Mouse (Mus musculus) C2C12 (cell line): Measurements from ENCODE around the gene Akr1d1. TPM values are rescaled to one million over a fixed set of nuclear protein-coding genes. Genes with fewer than 3 reads are reported as not detected.
A peak's percentile ranks its signal among the peaks of the same experiment; 100 is the strongest.

Experiments
- H3K27me3 ChIP-seq: one replicate; pipeline ENCODE4 v1.6.1; 2011; ENCODE audit not compliant: control insufficient read depth, insufficient read depth, insufficient read length
- H3K36me3 ChIP-seq: one replicate; pipeline ENCODE4 v1.6.1; 2011; ENCODE audit not compliant: control insufficient read depth, insufficient read depth
- H3K4me3 ChIP-seq: one replicate; pipeline ENCODE4 v1.5.1; 2011; ENCODE audit warnings: mild to moderate bottlenecking, control low read depth; ENCODE audit not compliant: poor library complexity, insufficient read depth, severe bottlenecking
- H3K79me2 ChIP-seq: one replicate; pipeline ENCODE4 v1.6.1; 2011; ENCODE audit not compliant: control insufficient read depth, insufficient read depth
- H3K79me3 ChIP-seq: one replicate; pipeline ENCODE4 v1.6.1; 2011; ENCODE audit warnings: low read depth, control low read depth
- H3ac ChIP-seq: one replicate; pipeline ENCODE3; 2011; ENCODE audit warnings: low read depth; ENCODE audit not compliant: control insufficient read depth, insufficient read length
- CEBPB ChIP-seq: IDR thresholded peaks from one replicate; pipeline ENCODE4 v1.6.1; 2011; ENCODE audit warnings: low read depth, mild to moderate bottlenecking, control low read depth, moderate library complexity
- CTCF ChIP-seq: IDR thresholded peaks from one replicate; pipeline ENCODE4 v1.5.1; 2011; ENCODE audit not compliant: control insufficient read depth, insufficient read depth, insufficient read length
- FOSL1 ChIP-seq: IDR thresholded peaks from one replicate; pipeline ENCODE4 v1.8.0; 2011; ENCODE audit warnings: mild to moderate bottlenecking, low read length; ENCODE audit not compliant: poor library complexity, insufficient read depth, severe bottlenecking
- MAX ChIP-seq: IDR thresholded peaks from one replicate; pipeline ENCODE4 v1.6.1; 2011; ENCODE audit warnings: mild to moderate bottlenecking, control low read depth
- MYOD1 ChIP-seq: IDR thresholded peaks from one replicate; pipeline ENCODE4 v1.6.1; 2011; ENCODE audit warnings: low read depth; ENCODE audit not compliant: control insufficient read depth, insufficient read length
- MYOG ChIP-seq: IDR thresholded peaks from one replicate; pipeline ENCODE4 v1.6.1; 2011; ENCODE audit not compliant: control insufficient read depth, insufficient read length; ENCODE audit errors: extremely low read depth
- USF1 ChIP-seq: IDR thresholded peaks from one replicate; pipeline ENCODE4 v1.6.1; 2011; ENCODE audit warnings: low read depth, mild to moderate bottlenecking, control low read depth, moderate library complexity
- polyA plus RNA-seq: library from polyadenylated mRNA; unstranded; fragments of >200 nt; fragmentation: generic; extraction: Trizol; gene quantifications from one replicate; pipeline ENCODE4 v1.2.1, GENCODE M21; 2012; ENCODE audit warnings: missing spikeins

The Akr1d1 gene
- polyA plus RNA-seq, 1 experiment = not detected

GRCm38 (mm10) chr6:37563861-37564260 is 33.9 kb downstream of the Akr1d1 start:
- H3K4me3 ChIP-seq = no peak overlapping the region
- no peaks in the 10 kb centered on the region for H3K27me3 ChIP-seq
- no peaks in the 10 kb centered on the region for H3K79me2 ChIP-seq
- H3K79me3 ChIP-seq = no peaks in the 10 kb centered on the region
- no peak for TF ChIP-seq CTCF
- no peak for TF ChIP-seq MAX
- TF ChIP-seq USF1 = no peak
- no peak for TF ChIP-seq FOSL1
- TF ChIP-seq CEBPB = no peak
- no peak for TF ChIP-seq MYOD1
- no peak for TF ChIP-seq MYOG
- H3K36me3 ChIP-seq = no peaks in the 10 kb centered on the region
- no peak overlapping the region for H3ac ChIP-seq

GRCm38 (mm10) chr6:37567363-37567762 is 37.4 kb downstream of the Akr1d1 start:
- Histone ChIP-seq H3K79me2 (no peaks in the 10 kb centered on the region), H3K4me3 (no peak overlapping the region), H3ac (no peak overlapping the region), H3K36me3 (no peaks in the 10 kb centered on the region), H3K79me3 (no peaks in the 10 kb centered on the region), H3K27me3 (no peaks in the 10 kb centered on the region)
- TF ChIP-seq MYOG (no peak), MYOD1 (no peak), FOSL1 (no peak), USF1 (no peak), MAX (no peak), CTCF (no peak), CEBPB (no peak)

DNA sequence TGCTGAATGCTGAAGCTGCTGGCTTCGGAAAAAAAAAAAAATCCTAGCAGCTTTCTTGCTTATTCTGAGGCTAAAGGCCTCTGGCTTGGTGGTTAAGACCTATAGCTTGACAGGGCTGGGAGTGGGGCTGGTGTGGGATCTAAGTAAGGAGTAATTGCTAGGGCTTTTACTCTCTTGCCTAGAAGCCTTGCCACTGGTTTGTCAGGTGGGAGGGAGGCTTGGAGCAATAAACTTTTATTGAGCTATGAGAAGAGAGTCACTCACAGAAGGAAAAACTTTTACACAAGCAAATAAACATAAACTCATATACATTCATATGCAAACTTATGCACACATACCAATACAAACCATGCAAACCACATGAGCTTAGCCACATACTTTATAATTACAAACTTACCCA is 42.0 kb downstream of the Akr1d1 start:
- H3K79me3 ChIP-seq = no peaks in the 10 kb centered on the region
- H3ac ChIP-seq = no peak overlapping the region
- H3K4me3 ChIP-seq = no peak overlapping the region
- no peaks in the 10 kb centered on the region for H3K36me3 ChIP-seq
- no peaks in the 10 kb centered on the region for H3K79me2 ChIP-seq
- no peaks in the 10 kb centered on the region for H3K27me3 ChIP-seq
- no peak for TF ChIP-seq MYOG
- no peak for TF ChIP-seq USF1
- TF ChIP-seq MYOD1 = no peak
- TF ChIP-seq MAX = no peak
- TF ChIP-seq CTCF = no peak
- no peak for TF ChIP-seq FOSL1
- TF ChIP-seq CEBPB = no peak

- Histone ChIP-seq H3ac (no peak overlapping the region), H3K4me3 (no peak overlapping the region), H3K27me3 (no peaks in the 10 kb centered on the region), H3K79me2 (no peaks in the 10 kb centered on the region), H3K79me3 (no peaks in the 10 kb centered on the region), H3K36me3 (no peaks in the 10 kb centered on the region)
- TF ChIP-seq MYOG (no peak), CEBPB (no peak), MAX (no peak), USF1 (no peak), CTCF (no peak), MYOD1 (no peak), FOSL1 (no peak)
These were observed 43.0 kb downstream of the Akr1d1 start for GRCm38 (mm10) chr6:37572935-37573334.

GRCm38 (mm10) chr6:37580476-37580875 is 50.5 kb downstream of the Akr1d1 start:
- Histone ChIP-seq H3ac (no peak overlapping the region), H3K79me2 (no peaks in the 10 kb centered on the region), H3K27me3 (no peaks in the 10 kb centered on the region), H3K4me3 (no peak overlapping the region), H3K79me3 (no peaks in the 10 kb centered on the region), H3K36me3 (no peaks in the 10 kb centered on the region)
- TF ChIP-seq USF1 = no peak
- TF ChIP-seq CTCF = no peak

DNA sequence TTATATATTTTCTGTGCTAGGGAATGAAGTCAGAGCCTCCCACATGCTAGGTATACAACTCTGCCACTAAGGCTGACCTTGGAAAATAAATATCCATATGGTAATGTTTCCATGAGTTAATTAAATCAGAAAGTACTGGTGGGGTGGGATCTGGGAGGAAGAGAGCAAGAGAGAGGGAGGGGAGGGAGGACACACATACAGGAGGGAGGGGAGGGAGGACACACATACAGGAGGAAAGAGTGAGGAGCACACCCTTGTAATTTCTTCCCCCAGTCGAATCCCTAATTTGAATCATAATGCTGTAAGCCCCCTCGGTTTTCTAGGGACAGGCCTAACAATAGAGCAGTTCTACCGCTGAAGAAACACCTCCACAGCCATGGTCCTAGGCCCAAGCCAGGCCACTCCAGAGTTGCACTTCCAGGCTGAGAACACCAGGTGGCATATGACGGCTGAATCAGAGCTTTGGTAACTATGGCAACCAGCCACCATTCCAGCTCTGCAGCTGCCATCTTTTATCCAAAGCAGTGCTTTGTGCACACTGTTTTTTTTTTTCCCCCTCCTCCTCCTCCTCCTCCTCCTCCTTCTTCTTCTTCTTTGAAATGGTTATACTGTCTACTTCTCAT is 59.5 kb downstream of the Akr1d1 start:
- no peaks in the 10 kb centered on the region for H3K79me3 ChIP-seq
- H3K36me3 ChIP-seq = no peaks in the 10 kb centered on the region
- TF ChIP-seq CTCF (peak; percentile 65), MAX (peak; percentile 23), USF1 (no peak), MYOG (no peak), FOSL1 (no peak), CEBPB (no peak), MYOD1 (peak; percentile 36)
- no peak overlapping the region for H3K4me3 ChIP-seq
- H3K27me3 ChIP-seq = no peaks in the 10 kb centered on the region
- H3ac ChIP-seq = no peak overlapping the region
- no peaks in the 10 kb centered on the region for H3K79me2 ChIP-seq
